In genomic region chr2:95053866-95054265, GRCm38 (mm10) we compare ENCODE assay signal across 31 mouse cellular contexts.
DNase-seq lines count a peak whose midpoint lies in the region; ATAC-seq lines count a peak whose summit lies in the region.
"Had no signal": no experiment of that assay in that cellular context is flagged by ENCODE, and none has a peak within 500 bp of the region (broad histone marks: within the 10 kb centered on the region; RNA-seq: fewer than 3 reads in every experiment).

No protein-coding gene starts in this region.

- no peak overlapping the region for H3K4me2 ChIP-seq in hindbrain, embryonic 11.5 days (replicated peaks; ENCODE audit: low read depth, low read length)
- no peak overlapping the region for H3K4me2 ChIP-seq in neural tube, embryonic 12.5 days (replicated peaks)
- H3K4me2 ChIP-seq in hindbrain, embryonic 16.5 days (ENCODE audit: low read length) = no peak overlapping the region
- H3K4me2 ChIP-seq: embryonic facial prominence, embryonic 12.5 days; forebrain, embryonic 15.5 days; heart, embryonic 12.5 days; liver, embryonic 12.5 days had no signal

- H3K4me1 ChIP-seq in hindbrain, embryonic 11.5 days (replicated peaks; ENCODE audit: control insufficient read depth, insufficient read depth, low read length) = no peaks in the 10 kb centered on the region
- H3K4me1 ChIP-seq in hindbrain, embryonic 10.5 days (replicated peaks) = peaks cover 8% of the 10 kb centered on the region; the same call in 1 of the 2 replicates
- H3K4me1 ChIP-seq in neural tube, embryonic 12.5 days = no peaks in the 10 kb centered on the region
- no peaks in the 10 kb centered on the region for H3K4me1 ChIP-seq in hindbrain, embryonic 16.5 days (ENCODE audit: control insufficient read depth, insufficient read depth, low read depth, low read length)
- H3K4me1 ChIP-seq: embryonic facial prominence, embryonic 12.5 days; forebrain, embryonic 15.5 days; heart, embryonic 12.5 days; liver, embryonic 12.5 days; megakaryocyte, embryonic 14.5 days had no signal

- no peak overlapping the region for H3K27ac ChIP-seq in hindbrain, embryonic 11.5 days (ENCODE audit: low read depth, low read length)
- no peak overlapping the region for H3K27ac ChIP-seq in hindbrain, embryonic 10.5 days
- no peak overlapping the region for H3K27ac ChIP-seq in neural tube, embryonic 12.5 days
- no peak overlapping the region for H3K27ac ChIP-seq in hindbrain, embryonic 16.5 days (ENCODE audit: low read depth, low read length)
- H3K27ac ChIP-seq: embryonic facial prominence, embryonic 12.5 days; forebrain, embryonic 10.5 days; forebrain, embryonic 15.5 days; gastrocnemius, adult 2 months; heart, adult 2 months; liver, embryonic 12.5 days had no signal

- no peaks in the 10 kb centered on the region for H3K27me3 ChIP-seq in hindbrain, embryonic 11.5 days (ENCODE audit: control insufficient read depth, insufficient read depth, low read length)
- H3K27me3 ChIP-seq in hindbrain, embryonic 10.5 days (ENCODE audit: insufficient read depth, poor library complexity, severe bottlenecking) = no peaks in the 10 kb centered on the region
- H3K27me3 ChIP-seq in neural tube, embryonic 12.5 days (replicated peaks) = no peaks in the 10 kb centered on the region
- H3K27me3 ChIP-seq in hindbrain, embryonic 16.5 days (replicated peaks; ENCODE audit: control insufficient read depth, insufficient read depth, low read length) = no peaks in the 10 kb centered on the region
- H3K27me3 ChIP-seq: embryonic facial prominence, embryonic 12.5 days; forebrain, embryonic 15.5 days; heart, embryonic 12.5 days; liver, embryonic 12.5 days; megakaryocyte, embryonic 14.5 days; Patski had no signal

- no peak overlapping the region for H3K9ac ChIP-seq in hindbrain, embryonic 11.5 days (ENCODE audit: low read depth, low read length)
- H3K9ac ChIP-seq in neural tube, embryonic 12.5 days = no peak overlapping the region
- H3K9ac ChIP-seq in hindbrain, embryonic 16.5 days (ENCODE audit: low read depth, low read length) = no peak overlapping the region
- H3K9ac ChIP-seq: embryonic facial prominence, embryonic 12.5 days; forebrain, embryonic 15.5 days; heart, embryonic 12.5 days; liver, embryonic 12.5 days; liver, postnatal 0 days had no signal

- DNase-seq in hindbrain, embryonic 11.5 days (ENCODE audit: low spot score) = no peak
- no peak for DNase-seq in hindbrain, embryonic 10.5 days (ENCODE audit: low spot score)
- no peak for DNase-seq in neural tube, embryonic 10.5 days (ENCODE audit: extremely low spot score, low spot score)
- DNase-seq in MN1 (ENCODE audit: low spot score) = no peak
- no peak for DNase-seq in layer of hippocampus, postnatal 14 days (ENCODE audit: low spot score in 2 of 2)
- DNase-seq: adrenal gland, postnatal 10 days; cerebellum, adult 11 months; cerebellum, adult 9-10 months; cerebellum, postnatal 36 days; gastrocnemius, adult 2 months; heart, adult 2 months; heart, postnatal 4 days; kidney, adult 18-20 months; kidney, postnatal 4 days; layer of hippocampus, postnatal 36 days; left cerebral cortex, postnatal 4 days; liver, postnatal 0 days; lung, postnatal 4 days; right cerebral cortex, adult 18-20 months; thymus, adult 2 months; thymus, postnatal 36 days had no signal

- H3K9me3 ChIP-seq in hindbrain, embryonic 11.5 days (ENCODE audit: control insufficient read depth, low read length) = no peaks in the 10 kb centered on the region
- H3K9me3 ChIP-seq in hindbrain, embryonic 10.5 days = no peaks in the 10 kb centered on the region
- no peaks in the 10 kb centered on the region for H3K9me3 ChIP-seq in neural tube, embryonic 12.5 days
- H3K9me3 ChIP-seq in hindbrain, embryonic 16.5 days (ENCODE audit: control insufficient read depth, low read length) = no peaks in the 10 kb centered on the region
- H3K9me3 ChIP-seq: embryonic facial prominence, embryonic 12.5 days; forebrain, embryonic 10.5 days; forebrain, embryonic 15.5 days; heart, embryonic 12.5 days; liver, embryonic 12.5 days had no signal

- ATAC-seq in hindbrain, embryonic 11.5 days (ENCODE audit: low FRiP score) = 0 out of 2 replicates have a peak, but pooled peaks have one; percentile 24
- peak; percentile 63; the same call in 1 of the 2 replicates for ATAC-seq in neural tube, embryonic 12.5 days (ENCODE audit: low FRiP score, low read depth)
- ATAC-seq in hindbrain, embryonic 16.5 days = peak; percentile 71
- ATAC-seq: forebrain, embryonic 15.5 days; liver, embryonic 12.5 days; liver, postnatal 0 days; Patski had no signal

- no peaks in the 10 kb centered on the region for H3K36me3 ChIP-seq in hindbrain, embryonic 11.5 days (ENCODE audit: control insufficient read depth, insufficient read depth, low read length)
- no peaks in the 10 kb centered on the region for H3K36me3 ChIP-seq in hindbrain, embryonic 10.5 days
- no peaks in the 10 kb centered on the region for H3K36me3 ChIP-seq in neural tube, embryonic 12.5 days
- H3K36me3 ChIP-seq in hindbrain, embryonic 16.5 days (ENCODE audit: control insufficient read depth, insufficient read depth, low read length) = no peaks in the 10 kb centered on the region
- H3K36me3 ChIP-seq: embryonic facial prominence, embryonic 12.5 days; forebrain, embryonic 10.5 days; forebrain, embryonic 15.5 days; G1E; heart, embryonic 12.5 days; liver, embryonic 12.5 days had no signal

- WGBS in hindbrain, embryonic 11.5 days = 90% methylated on average over 3 of the region's 3 CpGs
- 91% methylated on average over 3 of the region's 3 CpGs for WGBS in hindbrain, embryonic 10.5 days
- 66% methylated on average over 3 of the region's 3 CpGs for WGBS in neural tube, embryonic 12.5 days
- 75% methylated on average over 3 of the region's 3 CpGs for WGBS in hindbrain, embryonic 16.5 days

- no peak overlapping the region for H3K4me3 ChIP-seq in hindbrain, embryonic 11.5 days (ENCODE audit: low read depth, low read length)
- H3K4me3 ChIP-seq in hindbrain, embryonic 10.5 days = no peak overlapping the region
- no peak overlapping the region for H3K4me3 ChIP-seq in neural tube, embryonic 12.5 days
- no peak overlapping the region for H3K4me3 ChIP-seq in hindbrain, embryonic 16.5 days (ENCODE audit: low read length)
- H3K4me3 ChIP-seq: embryonic facial prominence, embryonic 12.5 days; forebrain, embryonic 10.5 days; forebrain, embryonic 15.5 days; gastrocnemius, adult 2 months; heart, adult 2 months; heart, embryonic 12.5 days; liver, embryonic 12.5 days; megakaryocyte, embryonic 14.5 days had no signal
